Mouse (Mus musculus) thymus, adult 2 months (tissue): Measurements from ENCODE around the gene Tmem151a.

Source experiments
- CTCF ChIP-seq: fragments of 200-500 bp; IDR thresholded peaks from 2 replicates; pipeline ENCODE4 v1.5.1; 2012; ENCODE audit warnings: mild to moderate bottlenecking, control low read depth, low read length, moderate library complexity, borderline replicate concordance; ENCODE audit not compliant: control insufficient read depth, poor library complexity, insufficient read depth; ENCODE audit errors: extremely low read depth
- POLR2A ChIP-seq: fragments of 200-500 bp; IDR thresholded peaks from 2 replicates; pipeline ENCODE4 v1.6.1; 2012; ENCODE audit warnings: mild to moderate bottlenecking, low read length, control low read depth, moderate library complexity; ENCODE audit not compliant: control insufficient read depth, poor library complexity, insufficient read depth; ENCODE audit errors: extremely low read depth

DNA sequence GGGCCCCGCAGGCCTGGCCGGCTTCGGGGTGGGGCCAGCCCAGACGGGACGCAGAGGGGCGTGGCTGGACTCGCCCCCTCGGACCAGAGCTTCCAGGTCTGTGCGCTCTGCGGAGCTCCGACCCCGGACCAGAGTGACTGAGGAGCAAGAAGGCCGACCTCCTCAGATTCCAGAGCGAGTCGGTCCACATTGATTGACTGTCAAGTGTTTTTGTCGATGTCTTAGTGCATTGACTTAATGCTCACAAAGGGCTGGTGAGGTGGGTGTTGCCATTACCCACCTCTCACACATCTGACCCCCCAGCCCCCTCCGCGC lies 33.0 kb upstream of the Tmem151a start, which contains the start of gene Klc2:
- TF ChIP-seq POLR2A (no peak), CTCF (no peak)
